Mouse (Mus musculus): ENCODE data around the gene F8a.
"Not testable (repeated sequence)": the region's sequence is repeated elsewhere in the genome, so short reads cannot be mapped to it uniquely, and the experiment has no call there.

F8a gene

DNA sequence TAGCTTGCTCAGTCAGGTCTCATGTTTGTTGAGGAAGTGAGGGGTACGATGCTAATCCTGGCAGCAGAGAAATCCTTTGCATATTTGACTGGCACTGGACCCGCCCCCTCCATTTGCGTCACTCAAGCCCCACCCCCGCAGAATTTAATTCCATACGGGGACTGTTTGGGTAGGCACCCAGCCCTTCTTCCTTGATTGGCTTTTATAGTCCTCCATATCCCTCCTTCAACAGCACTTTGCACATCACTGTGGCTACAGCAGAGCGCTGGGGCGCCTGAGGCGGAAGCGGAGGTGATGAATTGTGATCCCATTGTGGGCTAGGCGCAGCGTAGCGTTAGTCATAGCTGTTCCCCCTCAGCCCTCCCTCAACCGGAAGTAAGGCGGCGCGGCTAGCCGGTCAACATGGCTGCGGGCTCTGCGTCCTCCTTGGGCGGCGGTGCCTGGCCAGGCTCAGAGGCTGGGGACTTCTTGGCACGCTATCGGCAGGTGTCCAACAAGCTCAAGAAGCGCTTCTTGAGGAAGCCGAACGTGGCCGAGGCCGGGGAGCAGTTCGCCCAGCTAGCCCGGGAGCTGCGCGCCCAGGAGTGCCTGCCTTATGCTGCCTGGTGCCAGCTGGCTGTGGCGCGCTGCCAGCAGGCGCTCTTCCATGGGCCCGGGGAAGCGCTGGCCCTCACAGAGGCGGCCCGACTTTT is at the start of gene F8a:
Gene F8a, plus strand, starts transcription at position 378 of the 692 bp plus-strand sequence.
- DNase-seq, result peak; percentile 79

DNA sequence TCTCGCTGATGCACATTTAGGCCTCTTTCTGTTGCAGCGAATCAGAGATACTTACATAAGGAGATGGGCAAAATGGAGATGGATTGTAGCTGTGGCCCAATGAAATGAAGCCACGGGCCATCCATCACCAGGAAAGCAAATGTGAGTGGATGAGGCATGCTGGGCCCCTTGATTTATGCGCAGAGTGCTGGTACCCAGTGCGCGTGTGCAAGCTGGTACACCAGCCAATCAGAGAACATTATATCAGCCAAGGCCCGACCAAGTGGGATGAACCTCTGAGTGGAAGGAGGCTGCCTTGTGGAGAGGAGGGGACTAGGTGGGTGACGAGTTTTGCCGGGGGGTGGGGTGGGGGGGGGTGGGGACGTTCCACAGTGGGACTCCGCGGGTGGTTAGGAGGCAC is 36.2 kb upstream of the F8a start, which contains the start of gene Xlr3b:
Gene Xlr3b, plus strand, starts transcription at position 274 of the 400 bp plus-strand sequence.
- DNase-seq, result peak; percentile 27

DNA sequence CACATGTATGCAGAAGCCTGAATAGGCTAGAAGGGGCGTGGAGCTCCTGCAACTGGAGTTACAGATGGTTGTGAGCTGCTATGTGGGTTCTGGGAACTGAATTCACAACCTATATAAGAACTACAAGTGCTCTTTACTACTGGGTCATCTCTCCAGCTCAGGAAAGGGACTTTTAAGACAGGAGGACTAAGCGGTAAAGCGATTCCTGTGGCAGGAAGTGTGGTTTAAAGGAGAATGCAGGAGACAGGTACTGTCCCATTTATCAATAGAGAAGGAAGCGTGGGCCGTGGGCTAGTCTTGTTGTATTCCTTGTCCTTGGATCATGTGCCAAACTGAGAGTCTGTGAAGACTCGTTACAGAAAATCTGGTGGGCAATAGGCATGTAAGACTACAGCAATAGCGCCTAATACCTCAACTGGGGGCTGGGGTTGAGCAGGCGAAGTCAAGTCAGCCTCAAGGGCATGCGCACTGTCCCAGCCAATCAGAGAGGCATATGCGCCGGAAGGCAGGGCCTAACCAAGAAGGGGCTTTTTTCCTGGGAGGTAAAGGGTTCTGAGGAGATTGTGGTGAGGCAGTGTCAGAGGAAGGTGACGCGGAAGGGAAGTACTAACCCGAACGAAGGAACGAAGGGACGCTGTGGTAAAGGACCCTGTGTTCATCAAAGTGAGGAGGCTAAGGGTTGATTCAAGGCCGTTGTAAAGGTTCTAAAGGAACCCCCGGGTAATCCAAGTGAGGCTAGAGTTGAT is 14.1 kb upstream of the F8a start, which contains the start of gene Xlr4b:
Gene Xlr4b, plus strand, starts transcription at position 515 of the 746 bp plus-strand sequence.
- peak; percentile 42 for DNase-seq

DNA sequence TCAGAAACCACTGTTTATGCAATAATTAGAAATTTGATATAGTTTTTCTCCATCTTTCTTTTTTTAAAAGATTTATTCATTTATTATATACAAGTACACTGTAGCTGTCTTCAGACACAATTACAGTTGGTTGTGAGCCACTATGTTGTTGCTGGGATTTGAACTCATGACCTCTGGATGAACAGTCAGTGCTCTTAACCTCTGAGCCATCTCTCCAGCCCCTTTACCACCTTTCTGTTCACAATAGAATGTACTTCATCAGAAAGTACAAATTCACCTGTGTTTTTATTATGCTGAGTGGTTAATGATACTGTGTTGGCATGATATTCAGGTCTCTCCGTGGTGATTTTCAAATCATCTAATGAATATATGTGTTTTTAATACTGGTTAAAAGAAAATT is 2.7 kb upstream of the F8a start:
- no peak for DNase-seq

DNA sequence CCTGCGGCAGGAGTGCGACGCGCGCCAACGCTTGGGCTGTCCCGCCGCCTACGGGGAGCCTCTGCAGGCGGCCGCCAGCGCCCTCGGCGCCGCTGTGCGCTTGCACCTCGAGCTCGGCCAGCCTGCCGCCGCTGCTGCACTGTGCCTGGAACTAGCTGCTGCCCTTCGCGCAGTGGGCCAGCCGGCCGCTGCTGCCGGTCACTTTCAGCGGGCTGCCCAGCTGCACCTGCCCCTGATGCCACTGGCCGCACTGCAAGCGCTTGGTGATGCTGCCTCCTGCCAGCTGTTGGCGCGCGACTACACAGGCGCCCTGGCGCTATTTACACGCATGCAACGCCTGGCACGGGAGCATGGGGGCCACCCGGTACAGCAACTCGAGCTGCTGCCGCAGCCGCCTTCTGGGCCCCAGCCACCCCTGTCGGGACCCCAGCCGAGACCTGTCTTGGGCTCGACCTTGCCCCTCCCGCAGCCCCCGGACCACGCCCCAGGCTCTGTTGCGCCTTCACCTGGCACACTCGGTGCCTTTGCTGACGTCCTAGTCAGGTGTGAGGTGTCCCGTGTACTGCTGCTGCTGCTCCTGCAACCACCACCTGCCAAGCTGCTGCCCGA is 619 bp downstream of the F8a start:
- DNase-seq, result peak; percentile 77

DNA sequence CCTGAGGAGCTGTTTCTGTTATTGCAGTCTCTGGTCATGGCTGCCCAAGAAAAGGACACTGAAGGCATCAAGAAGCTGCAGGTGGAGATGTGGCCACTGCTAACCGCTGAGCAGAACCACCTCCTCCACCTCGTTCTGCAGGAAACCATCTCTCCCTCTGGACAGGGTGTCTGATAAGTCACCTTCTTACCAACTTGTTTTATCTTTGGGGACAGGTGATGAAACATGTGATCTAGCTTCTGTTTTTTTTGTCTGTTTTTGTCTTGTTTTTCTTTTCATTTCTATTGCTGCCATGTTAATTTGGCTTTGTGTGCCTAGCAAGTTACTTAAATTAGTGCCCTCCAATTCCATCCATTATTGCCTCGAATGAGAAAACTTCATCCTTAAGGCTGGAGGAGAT is 1.2 kb downstream of the F8a start:
- no peak for DNase-seq

DNA sequence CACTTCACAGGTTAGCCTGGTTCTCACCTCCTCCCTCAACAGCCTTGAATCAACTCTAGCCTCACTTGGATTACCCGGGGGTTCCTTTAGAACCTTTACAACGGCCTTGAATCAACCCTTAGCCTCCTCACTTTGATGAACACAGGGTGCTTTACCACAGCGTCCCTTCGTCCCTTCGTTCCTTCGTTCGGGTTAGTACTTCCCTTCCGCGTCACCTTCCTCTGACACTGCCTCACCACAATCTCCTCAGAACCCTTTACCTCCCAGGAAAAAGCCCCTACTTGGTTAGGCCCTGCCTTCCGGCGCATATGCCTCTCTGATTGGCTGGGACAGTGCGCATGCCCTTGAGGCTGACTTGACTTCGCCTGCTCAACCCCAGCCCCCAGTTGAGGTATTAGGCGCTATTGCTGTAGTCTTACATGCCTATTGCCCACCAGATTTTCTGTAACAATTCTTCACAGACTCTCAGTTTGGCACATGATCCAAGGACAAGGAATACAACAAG is 14.8 kb downstream of the F8a start, which contains the start of gene Xlr4c:
Gene Xlr4c, minus strand, starts transcription at position 310 of the 505 bp plus-strand sequence.
- DNase-seq, result peak; percentile 6

DNA sequence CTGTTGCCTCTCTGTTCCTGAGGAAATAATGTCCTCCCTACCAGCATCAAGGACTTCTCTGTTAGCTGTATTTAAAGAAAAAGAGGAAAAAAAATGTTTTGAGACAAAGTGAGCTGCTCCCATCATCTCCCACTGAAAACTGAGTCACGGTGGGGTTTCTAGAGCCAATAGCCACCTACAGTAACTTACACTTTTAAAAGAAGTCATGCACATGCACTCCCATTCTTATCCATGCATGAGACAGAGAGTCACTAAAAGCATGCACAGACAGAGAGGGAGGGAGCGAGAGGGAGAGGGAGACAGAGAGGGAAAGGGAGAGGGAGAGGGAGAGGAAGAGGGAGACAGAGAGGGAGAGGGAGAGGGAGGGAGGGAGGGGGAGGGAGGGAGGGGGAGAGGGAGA is 34.3 kb downstream of the F8a start:
- not testable (repeated sequence) for DNase-seq

DNA sequence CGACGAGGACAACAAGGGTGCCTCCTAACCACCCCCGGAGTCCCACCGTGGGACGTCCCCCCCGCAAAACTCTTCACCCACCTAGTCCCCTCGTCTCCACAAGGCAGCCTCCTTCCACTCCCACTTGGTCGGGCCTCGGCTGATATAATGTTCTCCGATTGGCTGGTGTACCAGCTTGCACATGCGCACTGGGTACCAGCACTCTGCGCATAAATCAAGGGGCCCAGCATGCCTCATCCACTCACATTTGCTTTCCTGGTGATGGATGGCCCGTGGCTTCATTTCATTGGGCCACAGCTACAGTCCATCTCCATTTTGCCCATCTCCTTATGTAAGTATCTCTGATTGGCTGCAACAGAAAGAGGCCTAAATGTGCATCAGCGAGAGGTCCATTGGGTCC is 37.2 kb downstream of the F8a start, which contains the start of gene Xlr3c:
Gene Xlr3c, minus strand, starts transcription at position 121 of the 400 bp plus-strand sequence.
- DNase-seq, result not testable (repeated sequence)
